Mouse (Mus musculus) adrenal gland, postnatal 25 days (tissue): Measurements from ENCODE around the gene Chfr. TPM values are rescaled to one million over a fixed set of nuclear protein-coding genes. Genes with fewer than 3 reads are reported as not detected.
"Not testable (repeated sequence)": the region's sequence is repeated elsewhere in the genome, so short reads cannot be mapped to it uniquely, and the experiment has no call there.

Experiments
- DNase-seq: peaks from one replicate; pipeline ENCODE4 v3.0.0; 2021; ENCODE audit warnings: mixed read lengths
- total RNA-seq: library from RNA; stranded (reverse); gene quantifications from 2 replicates; pipeline ENCODE4 v1.2.3, GENCODE M21; 2021

The Chfr gene
- total RNA-seq, 1 experiment from 2014 or later: 43.0 TPM

- no peak for DNase-seq
Observed at GRCm38 (mm10) chr5:110108305-110108628, 27.4 kb upstream of the Chfr start.

DNA sequence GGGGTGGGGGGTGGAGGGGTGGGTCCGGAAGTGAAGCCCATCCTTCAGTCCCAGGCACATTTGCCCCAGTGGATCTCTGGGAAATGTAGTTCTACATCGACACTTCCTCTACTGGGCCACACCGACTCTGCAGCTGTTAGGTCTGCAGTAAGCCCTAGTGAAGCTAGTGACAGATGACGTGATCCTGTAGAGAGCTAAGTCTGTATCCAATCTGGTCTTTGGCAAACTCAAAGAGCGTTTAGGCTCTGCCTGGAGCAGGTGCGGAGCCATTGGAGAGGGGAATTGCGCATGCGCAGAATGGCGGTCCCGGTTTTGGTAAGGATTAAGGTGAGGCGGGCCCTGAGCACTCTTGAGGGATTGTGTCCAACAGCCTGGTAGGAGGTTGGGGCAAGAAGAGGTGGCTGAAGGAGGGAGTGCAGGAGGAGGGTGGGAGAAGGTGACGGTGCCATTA, 25.6 kb upstream of the Chfr start, which contains the start of gene Zfp605:
Gene Zfp605 (plus strand): TSS at position 102 of the 451 bp plus-strand sequence.
- peak; percentile 92 for DNase-seq

- DNase-seq: not testable (repeated sequence)
Observed at GRCm38 (mm10) chr5:110122380-110122779, 13.3 kb upstream of the Chfr start.

DNA sequence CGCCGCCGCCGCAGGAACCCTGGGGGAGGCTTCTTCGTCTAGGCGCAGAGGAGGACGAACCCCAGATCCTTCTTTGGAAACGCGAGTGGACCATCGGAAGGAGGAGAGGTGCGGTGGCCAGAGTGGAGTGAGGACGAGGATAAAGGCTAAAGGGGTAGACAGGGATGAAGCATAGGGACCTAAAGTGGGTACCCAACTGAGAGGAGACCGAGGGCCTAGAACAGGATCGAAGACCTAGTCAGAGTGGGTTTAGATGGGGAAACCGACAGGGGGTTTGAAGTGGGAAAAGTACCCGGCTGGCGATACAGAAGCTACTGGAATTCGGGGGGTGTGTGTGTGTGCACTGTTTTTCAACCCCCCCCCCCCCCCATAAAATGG, 434 bp downstream of the Chfr start:
- no peak for DNase-seq

DNA sequence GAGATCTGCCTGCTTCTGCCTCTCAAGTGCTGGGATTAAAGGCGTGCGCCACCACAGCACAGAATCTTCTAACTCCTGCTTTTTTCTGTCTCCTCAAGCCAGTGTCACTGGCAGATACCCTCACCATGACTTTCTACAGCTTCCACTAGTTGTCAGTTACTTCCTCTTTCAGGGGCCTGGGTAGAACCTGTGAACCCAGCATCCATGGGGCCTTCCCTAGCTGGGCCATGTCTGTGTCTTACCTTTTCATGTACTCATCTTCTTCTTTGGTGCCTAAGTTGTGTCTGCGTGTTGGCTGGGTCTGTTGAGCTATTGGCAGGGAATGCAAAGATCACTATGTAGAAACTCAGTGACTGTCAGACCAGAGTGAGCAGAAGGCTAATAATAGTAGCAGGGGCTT, 2.2 kb downstream of the Chfr start:
- no peak for DNase-seq

- DNase-seq: no peak
Observed at GRCm38 (mm10) chr5:110139325-110139724, 3.7 kb downstream of the Chfr start.

DNA sequence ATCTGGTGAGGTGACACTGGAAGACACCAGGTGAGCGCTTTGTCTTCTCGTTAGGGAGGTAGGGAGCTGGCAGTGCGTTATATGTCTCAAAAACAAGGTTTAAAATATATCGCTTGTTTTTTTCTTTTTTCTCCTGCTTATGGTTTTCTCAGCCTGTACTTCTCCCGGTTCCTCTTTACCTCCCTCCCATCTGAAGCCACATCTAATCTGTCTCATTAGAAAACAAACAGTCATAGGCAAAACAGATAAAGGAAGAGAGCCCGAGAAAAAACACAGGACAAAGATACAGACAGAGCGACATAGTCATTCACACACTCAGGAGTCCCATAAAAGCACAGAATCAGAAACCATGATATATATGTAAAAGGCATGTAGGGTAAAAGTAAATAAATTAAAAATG, 4.8 kb downstream of the Chfr start:
- no peak for DNase-seq

DNA sequence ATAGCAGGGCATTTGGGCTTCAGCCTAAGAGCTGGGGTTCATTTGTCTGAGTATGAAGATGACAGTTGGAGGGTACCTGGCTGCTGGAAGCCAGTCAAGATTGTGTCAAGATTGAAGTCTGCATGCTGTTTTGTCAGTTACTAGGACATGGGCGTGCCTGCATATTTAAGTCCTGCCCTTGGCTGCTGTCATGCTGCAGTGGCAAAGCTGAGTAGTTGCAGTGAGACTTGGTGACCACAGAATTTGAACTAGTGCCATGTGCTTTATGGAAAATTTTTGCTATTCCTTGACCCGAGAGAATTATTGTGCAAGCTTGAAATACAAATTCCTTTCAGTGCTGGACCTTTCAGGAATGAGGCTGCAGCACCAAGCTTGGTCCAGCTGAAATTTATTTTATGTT, 6.7 kb downstream of the Chfr start:
- peak; percentile 20 for DNase-seq

DNA sequence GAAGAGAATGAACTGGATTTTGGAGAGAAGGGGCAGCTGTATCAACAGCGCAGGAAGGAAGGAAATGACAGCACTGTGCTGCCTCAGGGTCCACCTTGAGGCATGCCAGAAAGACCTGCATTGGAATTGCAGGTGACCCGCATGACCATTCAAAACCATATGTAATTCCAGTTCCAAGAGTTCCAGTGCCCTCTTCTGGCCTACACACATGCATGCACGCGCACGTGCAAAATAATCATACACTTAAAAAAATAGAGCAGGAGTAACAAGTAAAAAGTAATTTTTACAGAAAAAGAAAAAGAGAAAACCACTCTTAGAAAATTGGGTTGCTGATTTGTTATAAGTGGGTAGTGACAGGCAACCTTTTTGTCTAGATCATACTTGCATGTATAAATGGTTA, 7.4 kb downstream of the Chfr start:
- DNase-seq: no peak

DNA sequence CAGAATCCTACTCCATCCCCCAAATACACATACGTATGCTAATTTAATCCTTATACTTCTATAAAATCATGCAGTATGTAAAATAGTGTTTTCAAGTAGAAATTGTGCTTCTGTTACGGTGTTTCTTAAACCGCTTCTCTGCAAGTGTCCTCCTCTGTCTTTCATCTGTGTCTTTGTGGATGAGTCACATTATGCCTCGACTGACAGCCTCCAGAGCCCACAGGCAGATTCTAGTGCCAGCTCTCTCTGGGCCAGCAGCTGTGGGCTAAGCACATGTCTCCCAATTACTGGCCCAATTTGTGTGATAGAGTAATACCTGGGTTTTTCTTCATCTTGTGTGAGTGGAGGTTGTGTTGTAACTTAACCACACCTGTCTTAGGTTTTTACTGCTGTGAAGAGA, 33.7 kb downstream of the Chfr start:
- no peak for DNase-seq

DNA sequence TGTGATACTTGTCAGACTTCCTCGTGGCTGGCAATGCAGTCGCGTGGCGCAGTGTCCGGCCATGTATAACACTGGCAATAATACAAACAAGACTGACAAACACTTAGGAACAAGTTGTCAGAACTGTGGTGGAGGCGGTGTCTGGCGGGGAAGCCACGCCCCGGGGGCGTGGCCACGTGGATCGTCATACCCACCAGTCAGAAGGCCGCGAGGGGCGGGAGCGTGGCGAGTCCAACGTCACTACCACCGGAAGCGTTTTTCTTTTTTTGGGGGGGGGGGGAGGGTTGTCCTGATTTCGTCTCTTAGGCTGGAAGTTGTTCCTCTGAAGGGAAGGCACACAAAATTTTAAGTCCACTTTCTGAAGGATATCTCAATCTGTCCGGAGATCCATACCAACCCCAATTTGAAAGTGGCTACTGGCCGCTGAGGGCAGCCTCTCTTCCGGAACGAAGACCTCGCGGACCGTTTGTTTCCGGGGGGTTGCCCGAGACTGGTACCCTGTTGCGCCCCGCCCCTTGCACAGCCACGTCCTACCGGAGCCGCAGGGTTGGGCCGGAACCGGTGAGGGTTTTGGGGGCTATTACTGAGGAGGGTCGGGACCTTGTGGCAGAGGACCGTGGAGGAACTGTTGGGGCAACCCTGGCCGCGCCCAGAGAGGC, 40.8 kb downstream of the Chfr start, which contains the start of gene Golga3:
Gene Golga3 (plus strand): TSS at position 340 of the 659 bp plus-strand sequence.
- DNase-seq: peak; percentile 91

- no peak for DNase-seq
Observed at GRCm38 (mm10) chr5:110177021-110177420, 41.4 kb downstream of the Chfr start.

GRCm38 (mm10) chr5:110178628-110179027, 43.0 kb downstream of the Chfr start:
- no peak for DNase-seq

DNA sequence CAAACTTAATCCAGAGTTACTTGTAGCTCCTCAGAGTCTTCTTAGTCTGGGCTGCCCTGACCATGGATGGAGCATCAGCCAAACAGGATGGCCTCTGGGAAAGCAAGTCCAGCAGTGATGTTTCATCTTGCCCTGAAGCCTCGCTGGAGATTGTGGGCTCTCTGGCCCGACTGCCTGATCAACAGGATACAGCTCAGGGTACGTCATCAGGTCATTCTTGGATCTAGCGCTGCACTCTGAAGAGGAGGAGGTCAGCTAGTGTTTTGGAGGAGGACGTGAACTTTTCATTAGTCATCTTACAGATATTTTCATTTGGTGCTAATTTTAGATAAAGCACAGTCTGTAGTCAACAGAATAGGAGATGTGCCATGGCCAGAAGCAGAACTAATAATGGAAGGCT, 46.1 kb downstream of the Chfr start:
- DNase-seq: peak; percentile 23

DNA sequence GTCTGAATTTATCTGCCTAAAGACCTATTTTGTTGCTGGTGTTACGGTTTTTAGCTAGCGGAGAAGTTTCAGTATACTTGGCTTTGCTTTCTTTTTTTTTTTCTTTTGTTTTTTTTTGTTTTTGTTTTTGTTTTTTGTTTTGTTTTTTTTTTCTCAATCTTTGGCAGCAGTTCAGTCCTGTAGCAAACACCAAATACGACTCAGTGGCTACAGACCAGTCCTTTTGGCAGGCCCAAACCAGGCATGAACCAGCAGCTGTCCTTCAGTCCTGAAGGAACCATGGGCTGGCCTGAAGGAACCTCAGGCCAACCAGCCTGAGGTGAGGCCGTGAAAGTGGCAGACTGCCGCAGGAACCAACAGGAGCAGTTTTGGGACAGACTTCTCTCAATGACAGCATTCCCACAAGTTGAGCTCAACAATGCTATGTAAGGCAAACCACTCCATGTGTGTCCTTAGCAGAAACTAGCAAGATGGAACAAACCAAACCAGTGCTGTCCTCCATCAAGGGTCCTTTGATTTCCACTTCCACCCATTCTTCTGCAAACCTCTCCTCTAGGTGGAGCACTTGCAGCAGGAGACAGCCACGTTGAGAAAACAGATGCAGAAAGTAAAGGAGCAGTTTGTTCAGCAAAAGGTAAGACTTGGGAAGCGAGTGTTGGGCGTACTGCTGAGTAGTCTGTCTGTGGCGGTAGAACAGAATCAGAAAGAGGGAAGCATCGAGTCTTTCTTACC, 67.7 kb downstream of the Chfr start:
- no peak for DNase-seq

DNA sequence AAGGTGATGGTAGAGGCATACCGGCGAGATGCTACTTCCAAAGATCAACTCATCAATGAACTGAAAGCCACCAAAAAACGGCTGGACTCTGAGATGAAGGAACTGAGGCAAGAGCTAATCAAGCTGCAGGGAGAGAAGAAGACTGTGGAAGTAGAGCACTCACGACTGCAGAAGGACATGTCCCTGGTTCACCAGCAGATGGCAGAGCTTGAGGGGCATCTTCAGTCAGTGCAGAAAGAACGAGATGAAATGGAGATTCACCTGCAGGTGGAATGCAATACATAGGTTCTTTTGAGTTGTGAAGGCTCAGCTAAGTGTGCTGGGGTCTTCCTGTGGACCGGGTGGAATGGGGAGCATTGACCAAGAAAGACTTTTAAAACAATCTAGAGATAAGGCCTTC, 69.1 kb downstream of the Chfr start:
- no peak for DNase-seq

DNA sequence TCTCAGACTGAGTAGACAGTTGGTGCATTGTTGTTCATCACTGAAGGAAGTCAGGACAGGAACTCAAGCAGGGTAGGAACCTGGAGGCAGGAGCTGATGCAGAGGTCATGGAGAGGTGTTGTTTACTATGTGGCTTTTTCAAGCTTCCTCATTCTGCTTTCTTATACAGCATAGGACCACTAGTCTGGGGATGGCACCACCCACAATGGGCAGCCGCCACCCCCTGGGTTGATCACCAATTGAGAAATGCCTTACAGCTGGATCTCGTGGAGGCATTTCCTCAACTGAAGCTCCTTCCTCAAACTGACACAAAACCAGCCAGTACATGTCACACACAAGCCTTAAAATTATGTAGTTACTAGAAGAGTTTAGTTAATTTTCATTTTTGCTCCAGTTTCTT, 75.7 kb downstream of the Chfr start:
- no peak for DNase-seq

DNA sequence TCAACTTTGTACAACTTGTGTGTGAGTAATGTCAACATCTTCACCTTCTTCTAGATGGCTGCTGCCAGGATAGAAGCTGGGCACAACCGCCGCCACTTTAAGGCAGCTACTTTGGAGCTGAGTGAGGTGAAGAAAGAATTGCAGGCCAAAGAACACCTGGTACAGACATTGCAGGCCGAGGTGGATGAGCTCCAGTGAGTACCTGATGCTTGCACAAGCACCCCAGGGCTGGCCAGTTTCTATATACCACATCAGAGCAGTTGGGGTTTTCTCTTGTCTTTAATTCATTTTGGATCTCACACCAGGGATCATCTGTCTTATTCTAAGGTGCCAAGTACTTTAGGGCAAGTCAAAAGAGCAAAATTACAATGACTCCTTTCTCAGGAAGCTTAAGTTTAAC, 81.1 kb downstream of the Chfr start:
- DNase-seq: no peak

DNA sequence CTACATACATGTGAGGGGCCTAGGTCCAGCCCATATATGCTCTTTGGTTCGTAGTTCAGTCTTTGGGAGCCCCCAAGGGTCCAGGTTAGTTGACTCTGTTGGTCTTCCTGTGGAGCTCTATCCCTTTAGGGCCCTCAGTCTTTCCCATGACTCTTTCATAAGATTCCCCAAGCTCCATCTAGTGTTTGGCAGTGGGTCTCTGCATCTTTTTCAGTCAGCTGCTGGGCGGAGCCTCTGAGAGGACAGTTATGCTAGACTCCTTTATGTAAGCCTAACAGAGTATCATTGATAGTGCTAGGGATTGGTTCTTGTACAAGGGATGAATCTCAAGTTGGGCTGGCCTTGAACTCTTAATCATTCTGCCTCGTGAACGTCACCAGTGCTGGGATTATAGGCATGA, 84.7 kb downstream of the Chfr start:
- no peak for DNase-seq

Other genes starting within 250 kb of the Chfr start
- 11.1 and 11.7 TPM in 2 replicates for gene Gm15446, start 212.4 kb upstream of the Chfr start, total RNA-seq
- 29.3 and 30.2 TPM in 2 replicates for gene Zfp932, start 139.3 kb upstream of the Chfr start, total RNA-seq
- gene Gm17655, start 63.3 kb upstream of the Chfr start, total RNA-seq: 7.5 and 7.7 TPM in 2 replicates
- 0.33 and 0.52 TPM in 2 replicates for gene Gm35315, start 41.4 kb upstream of the Chfr start, total RNA-seq
- gene Plcxd1, start 35.9 kb upstream of the Chfr start, total RNA-seq: 0.15 and 0.29 TPM in 2 replicates
- gene Gtpbp6, start 27.6 kb upstream of the Chfr start, total RNA-seq: 72.3 and 75.1 TPM in 2 replicates
- gene Zfp605, start 25.8 kb upstream of the Chfr start, total RNA-seq: 5.7 and 7.1 TPM in 2 replicates
- 33.8 and 40.1 TPM in 2 replicates for gene Golga3, start 40.9 kb downstream of the Chfr start, total RNA-seq
- gene Ankle2, start 95.2 kb downstream of the Chfr start, total RNA-seq: 38.7 and 52.6 TPM in 2 replicates
- 44.7 and 49.8 TPM in 2 replicates for gene Pgam5, start 134.1 kb downstream of the Chfr start, total RNA-seq
- gene Pxmp2, start 150.3 kb downstream of the Chfr start, total RNA-seq: 9.4 and 10.7 TPM in 2 replicates
- 6.2 and 8.0 TPM in 2 replicates for gene Pole, start 150.5 kb downstream of the Chfr start, total RNA-seq
- 0.55 TPM in 1 of 2 replicates, not detected in the other for gene P2rx2, start 207.4 kb downstream of the Chfr start, total RNA-seq
- gene Lrcol1, start 208.9 kb downstream of the Chfr start, total RNA-seq: not detected in 2 replicates